Mouse (Mus musculus) macrophage (primary cell): ENCODE data around the gene Smg7. TPM values are rescaled to one million over a fixed set of nuclear protein-coding genes. Genes with fewer than 3 reads are reported as not detected.

Experiments used
- H3K27ac ChIP-seq: fragments of 350-480 bp; formaldehyde crosslinking; 2 replicates; pipeline ENCODE4 v1.9.0; 2021
- H3K36me3 ChIP-seq: fragments of 350-480 bp; formaldehyde crosslinking; 2 replicates; pipeline ENCODE4 v1.9.0; 2021; ENCODE audit errors: inconsistent target
- H3K4me3 ChIP-seq: fragments of 350-480 bp; formaldehyde crosslinking; 2 replicates; pipeline ENCODE4 v1.9.0; 2021; ENCODE audit errors: inconsistent target
- H3K79me2 ChIP-seq: fragments of 350-480 bp; formaldehyde crosslinking; 2 replicates; pipeline ENCODE4 v1.9.0; 2021; ENCODE audit errors: inconsistent target
- WGBS: methylation state at CpG from one replicate; pipeline ENCODE4 v1.1.7; 2026; ENCODE audit warnings: inconsistent platforms; ENCODE audit not compliant: missing documents; 5-methylcytosine and 5-hydroxymethylcytosine counted together
- polyA plus RNA-seq: library from polyadenylated mRNA; stranded (reverse); fragments of 250-400 nt; gene quantifications from 3 replicates; pipeline ENCODE4 v1.2.4, GENCODE M21; 2018; ENCODE audit warnings: inconsistent platforms
- total RNA-seq, 78 experiments: library from RNA; depleted of rRNA; stranded (reverse); fragments of 250-400 nt; gene quantifications; 1 replicate in 9 of 78; 2 replicates in 24 of 78; 3 replicates in 43 of 78; 4 replicates in 2 of 78; pipeline ENCODE4 v1.2.4; 2018; ENCODE audit warnings: inconsistent platforms in 56 of 78

The Smg7 gene
- total RNA-seq (2018; cell fraction: chromatin; rRNA removed) = 100 to 1,000 TPM in 12 of 26 experiments, 10 to 100 TPM in 14; 53.2 to 261 (median 95.9) TPM
- total RNA-seq (2018; cell fraction: cytosol; rRNA removed) = 10 to 100 TPM; 25.0 to 57.2 (median 41.1) TPM
- total RNA-seq (2018; cell fraction: nucleus; rRNA removed) = 100 to 1,000 TPM in 3 of 26 experiments, 10 to 100 TPM in 23; 56.8 to 156 (median 85.5) TPM
- 23.4 to 28.9 TPM (median 25.1 TPM) in 3 replicates for polyA plus RNA-seq

DNA sequence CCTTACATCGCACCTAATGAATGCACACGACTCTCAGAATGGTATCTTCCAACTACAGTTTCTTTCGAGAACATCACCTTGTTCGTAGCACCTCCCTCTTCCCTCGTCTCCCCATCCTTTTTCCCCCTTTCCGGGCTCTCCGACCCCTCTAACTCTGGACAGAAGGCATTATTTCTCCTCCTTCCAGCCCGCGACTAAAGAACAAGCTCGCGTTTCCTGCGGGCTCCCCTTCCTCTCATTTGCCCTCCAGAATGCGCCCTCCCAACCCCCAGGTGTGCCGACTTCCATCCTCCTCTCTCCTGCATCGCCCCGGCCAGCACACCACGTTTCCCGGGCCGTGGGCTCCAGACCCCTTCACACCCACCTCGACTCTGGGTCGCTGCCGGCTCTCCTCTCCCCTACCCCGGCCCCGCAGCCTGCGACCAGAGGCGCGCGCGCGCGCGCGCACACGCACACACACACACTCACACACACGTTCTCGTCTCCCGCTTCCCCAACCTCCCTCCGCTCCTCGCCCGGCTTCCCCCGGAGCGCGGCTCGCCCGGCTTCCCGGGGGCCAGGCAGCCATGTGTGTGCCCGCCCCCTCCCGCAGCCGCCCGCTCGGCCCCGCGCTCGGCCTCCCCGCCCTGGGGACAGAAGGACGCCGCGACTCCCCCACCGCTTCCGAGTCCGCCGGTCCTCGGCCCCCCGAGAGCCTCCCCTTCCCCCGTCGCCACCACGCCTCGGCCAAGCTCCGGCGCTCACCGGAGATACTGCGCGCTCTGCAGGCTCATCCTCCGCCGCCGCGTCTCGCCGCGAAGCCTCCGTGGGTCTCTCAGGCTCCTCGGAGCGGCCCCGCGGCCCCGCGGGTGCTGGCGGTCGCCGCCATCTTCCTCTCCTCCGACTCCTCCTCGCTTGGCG, at the start of gene Smg7:
Gene Smg7 (minus strand): TSS at position 882 of the 900 bp plus-strand sequence.
- Histone ChIP-seq H3K36me3 (no peaks in the 10 kb centered on the region), H3K79me2 (peaks cover 50% of the 10 kb centered on the region), H3K4me3 (peak within 1 kb of the TSS; percentile 85), H3K27ac (peak within 1 kb of the TSS; percentile 55)
- 0% methylated on average over 36 of the region's 93 CpGs for WGBS

- Histone ChIP-seq H3K79me2 (no peaks in the 10 kb centered on the region), H3K36me3 (no peaks in the 10 kb centered on the region), H3K27ac (no peak overlapping the region), H3K4me3 (no peak overlapping the region)
- 87% methylated on average over 3 of the region's 4 CpGs for WGBS
These were observed 40.5 kb upstream of the Smg7 start for GRCm38 (mm10) chr1:152942977-152943376.

DNA sequence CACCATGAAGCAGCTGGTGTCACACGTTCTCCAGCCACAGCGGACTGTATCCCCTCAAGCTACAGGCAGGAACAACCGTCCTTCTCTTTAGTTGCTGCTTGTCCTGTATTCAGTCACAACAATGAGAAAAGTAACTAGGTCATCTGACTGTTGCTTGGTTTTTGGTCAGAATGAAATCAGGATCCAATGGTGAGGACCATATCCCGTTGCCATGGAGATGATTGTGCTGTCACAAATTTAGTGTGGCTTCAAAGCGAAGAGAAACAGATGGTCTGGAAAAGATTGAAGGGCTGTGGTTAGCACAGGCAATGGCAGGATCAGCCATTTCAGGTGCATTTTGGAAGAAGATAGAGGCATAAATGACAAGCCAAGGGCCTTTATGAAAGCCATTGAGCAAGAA, 33.9 kb upstream of the Smg7 start:
- no peaks in the 10 kb centered on the region for H3K36me3 ChIP-seq
- H3K4me3 ChIP-seq = no peak overlapping the region
- H3K79me2 ChIP-seq = no peaks in the 10 kb centered on the region
- no peak overlapping the region for H3K27ac ChIP-seq
- 92% methylated on average over 5 of the region's 5 CpGs for WGBS

- H3K36me3 ChIP-seq = no peaks in the 10 kb centered on the region
- no peak overlapping the region for H3K27ac ChIP-seq
- H3K4me3 ChIP-seq = no peak overlapping the region
- 97% methylated on average over 5 of the region's 6 CpGs for WGBS
- no peaks in the 10 kb centered on the region for H3K79me2 ChIP-seq
These were observed 33.0 kb upstream of the Smg7 start for GRCm38 (mm10) chr1:152935476-152935875.

- H3K36me3 ChIP-seq = no peaks in the 10 kb centered on the region
- no peak overlapping the region for H3K27ac ChIP-seq
- no peak overlapping the region for H3K4me3 ChIP-seq
- H3K79me2 ChIP-seq = no peaks in the 10 kb centered on the region
- WGBS = 37% methylated on average over 11 of the region's 11 CpGs
These were observed 31.5 kb upstream of the Smg7 start for GRCm38 (mm10) chr1:152933962-152934361.

GRCm38 (mm10) chr1:152921786-152922185, 19.3 kb upstream of the Smg7 start:
- no peak overlapping the region for H3K27ac ChIP-seq
- H3K36me3 ChIP-seq = no peaks in the 10 kb centered on the region
- H3K4me3 ChIP-seq = no peak overlapping the region
- 50% methylated on average over 3 of the region's 3 CpGs for WGBS
- H3K79me2 ChIP-seq = no peaks in the 10 kb centered on the region

- 92% methylated on average over 4 of the region's 4 CpGs for WGBS
- Histone ChIP-seq H3K36me3 (no peaks in the 10 kb centered on the region), H3K79me2 (no peaks in the 10 kb centered on the region), H3K27ac (no peak overlapping the region), H3K4me3 (no peak overlapping the region)
These were observed 15.2 kb upstream of the Smg7 start for GRCm38 (mm10) chr1:152917626-152918025.

DNA sequence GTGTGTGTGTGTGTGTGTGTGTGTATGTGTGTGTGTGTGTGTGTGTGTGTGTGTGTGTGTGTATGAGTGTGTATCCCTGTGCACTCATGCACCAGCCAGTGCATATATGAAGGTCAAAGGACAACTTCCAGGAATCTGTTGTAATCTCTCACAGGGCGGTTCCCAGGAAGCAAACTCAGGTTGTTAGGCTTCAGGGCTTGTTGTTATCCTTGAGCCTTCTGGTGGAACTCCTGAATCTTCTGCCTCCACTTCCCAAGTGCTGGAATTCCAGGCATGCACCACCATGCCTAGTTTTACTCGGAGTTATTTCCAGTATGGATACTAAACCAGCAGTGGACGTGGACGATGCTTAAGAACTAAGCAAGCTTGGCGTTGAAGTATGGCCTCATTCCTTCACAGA, 14.5 kb upstream of the Smg7 start:
- Histone ChIP-seq H3K36me3 (no peaks in the 10 kb centered on the region), H3K4me3 (no peak overlapping the region), H3K79me2 (no peaks in the 10 kb centered on the region), H3K27ac (no peak overlapping the region)
- 97% methylated on average over 5 of the region's 5 CpGs for WGBS

DNA sequence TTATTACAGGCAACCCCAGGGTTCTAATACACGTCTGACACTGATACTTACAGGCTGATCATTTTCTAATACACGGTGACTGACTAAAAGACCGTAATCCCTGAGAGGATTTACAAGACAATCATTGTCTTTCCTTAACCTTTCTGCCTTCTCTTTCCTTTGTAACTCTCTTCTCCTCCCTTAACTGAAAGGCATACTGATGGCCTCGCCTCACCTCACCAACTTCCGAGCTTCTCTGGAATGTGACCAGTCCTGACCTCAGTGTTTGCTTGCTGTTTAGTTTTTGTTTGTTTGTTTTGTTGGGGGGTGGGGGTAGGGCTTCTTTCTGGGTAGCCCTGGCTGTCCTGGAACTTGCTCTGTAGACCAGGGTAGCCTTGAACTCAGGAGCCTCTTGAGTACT, 13.3 kb upstream of the Smg7 start:
- H3K27ac ChIP-seq = no peak overlapping the region
- H3K36me3 ChIP-seq = no peaks in the 10 kb centered on the region
- H3K79me2 ChIP-seq = no peaks in the 10 kb centered on the region
- H3K4me3 ChIP-seq = no peak overlapping the region
- 91% methylated on average over 5 of the region's 5 CpGs for WGBS

DNA sequence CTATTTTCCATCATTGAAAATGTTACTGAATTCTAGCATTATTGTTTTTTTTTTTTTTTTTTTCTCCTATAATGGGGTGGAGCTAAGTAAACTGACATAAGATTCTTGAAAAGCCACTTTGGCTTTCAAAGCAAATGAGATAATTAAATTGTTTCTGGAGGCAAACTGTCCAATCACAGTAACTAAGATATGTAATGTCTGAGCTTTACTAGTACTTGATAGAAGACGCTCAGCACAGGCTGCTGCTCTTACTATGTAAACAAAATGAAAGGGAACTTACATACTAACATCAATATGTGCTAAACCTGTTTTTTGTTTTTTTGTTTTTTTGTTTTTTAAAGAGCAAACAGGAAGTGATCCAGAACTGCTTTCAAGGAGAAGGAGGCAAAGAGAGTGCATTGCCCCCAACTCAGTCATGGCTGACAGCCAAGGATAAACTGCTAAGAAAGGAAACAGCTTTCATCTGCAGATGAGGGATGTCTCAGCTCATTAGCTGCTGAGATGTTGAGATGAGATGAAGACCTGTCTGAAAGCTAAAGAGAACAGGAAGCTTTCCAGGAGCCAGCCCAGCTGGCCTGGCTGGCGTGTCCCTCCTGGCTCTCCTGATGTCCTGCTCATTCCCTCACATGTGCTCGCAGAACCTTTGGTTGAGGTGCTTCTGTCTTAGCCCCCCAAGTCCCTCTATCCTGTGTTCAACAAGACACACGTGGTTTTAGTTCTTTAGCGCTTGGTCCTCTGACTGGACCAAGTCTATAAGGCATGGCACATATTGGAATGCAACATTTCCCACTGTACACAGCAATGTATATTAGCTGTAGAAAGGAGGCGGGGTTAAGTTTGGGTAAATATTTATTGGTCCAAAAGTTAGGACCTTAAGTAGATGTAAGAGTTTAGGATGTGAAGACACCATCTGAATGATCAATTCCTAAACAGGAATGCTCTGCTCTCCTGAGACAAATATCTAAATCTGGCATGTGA, 11.3 kb upstream of the Smg7 start:
- no peak overlapping the region for H3K4me3 ChIP-seq
- H3K79me2 ChIP-seq = no peaks in the 10 kb centered on the region
- no peak overlapping the region for H3K27ac ChIP-seq
- WGBS = 97% methylated on average over 6 of the region's 6 CpGs
- no peaks in the 10 kb centered on the region for H3K36me3 ChIP-seq

DNA sequence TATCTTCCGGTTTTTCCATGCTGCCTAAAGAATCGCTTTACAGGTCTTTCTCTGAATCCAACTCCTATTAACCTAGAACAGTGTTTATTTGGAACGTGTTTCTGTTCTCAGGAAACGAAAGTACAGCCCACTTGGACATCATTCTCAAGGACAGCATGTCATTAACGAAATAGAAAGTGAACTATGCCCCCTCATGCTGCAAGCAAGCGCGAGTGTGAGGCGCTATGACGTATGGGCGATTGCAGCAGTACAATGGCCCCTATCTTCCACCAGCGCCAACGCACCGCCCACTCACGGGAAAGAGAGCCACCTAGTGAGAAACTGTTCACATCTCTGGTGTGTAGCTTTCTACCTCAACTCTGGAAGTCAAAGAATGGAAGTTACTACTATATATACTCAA, 2.0 kb upstream of the Smg7 start:
- no peaks in the 10 kb centered on the region for H3K36me3 ChIP-seq
- peak overlapping the region; percentile 55 for H3K27ac ChIP-seq
- 3% methylated on average over 14 of the region's 14 CpGs for WGBS
- H3K79me2 ChIP-seq = peaks cover 25% of the 10 kb centered on the region
- H3K4me3 ChIP-seq = peak overlapping the region; percentile 81

DNA sequence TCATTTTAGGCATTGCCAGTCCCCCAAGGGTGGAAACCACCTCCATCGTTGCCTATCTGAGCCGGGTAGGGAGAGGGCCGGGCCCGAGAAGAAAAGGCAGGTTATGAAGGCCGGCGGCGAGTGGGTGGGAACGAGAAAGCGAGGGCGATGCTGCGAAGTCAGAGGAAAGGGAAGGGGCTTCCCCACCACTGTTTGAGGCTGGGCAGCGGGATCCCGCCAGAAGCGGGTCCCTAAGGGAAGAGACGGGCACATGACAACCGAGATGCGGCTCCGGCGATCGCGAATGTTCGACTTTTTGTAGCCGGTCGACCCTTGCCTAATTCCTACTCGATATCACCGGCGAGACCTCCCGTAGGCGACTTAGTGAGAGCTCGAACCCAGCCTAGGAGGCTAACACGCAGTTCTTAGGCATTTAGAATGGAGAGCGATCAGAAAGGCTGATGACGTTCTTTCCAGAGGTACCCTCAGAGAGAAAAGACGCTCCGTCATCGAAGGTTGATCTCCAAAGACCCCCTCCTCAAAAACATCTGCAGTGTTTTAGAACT, 1.2 kb upstream of the Smg7 start:
- Histone ChIP-seq H3K27ac (peak overlapping the region; percentile 55), H3K4me3 (peak overlapping the region; percentile 81), H3K36me3 (no peaks in the 10 kb centered on the region), H3K79me2 (peaks cover 33% of the 10 kb centered on the region)
- WGBS = 1% methylated on average over 36 of the region's 36 CpGs

GRCm38 (mm10) chr1:152902665-152903516, 445 bp upstream of the Smg7 start:
- H3K4me3 ChIP-seq = peak overlapping the region; percentile 81
- WGBS = 2% methylated on average over 28 of the region's 69 CpGs
- peaks cover 41% of the 10 kb centered on the region for H3K79me2 ChIP-seq
- no peaks in the 10 kb centered on the region for H3K36me3 ChIP-seq
- H3K27ac ChIP-seq = peak overlapping the region; percentile 55
